Mouse (Mus musculus): Measurements from ENCODE around the gene Gpam.

- TF ChIP-seq GATA1 (IDR thresholded peaks at IDR 0.05; ENCODE audit: borderline replicate concordance, low read length) (no peak), FLI1 (IDR thresholded peaks at IDR 0.05; ENCODE audit: low read length) (no peak)
These were observed 1.6 kb downstream of the Gpam start for GRCm38 (mm10) chr19:55125456-55125855.

All from megakaryocyte, embryonic 14.5 days (primary cell).